Mouse (Mus musculus): Measurements from ENCODE around the gene Tcam1.

GRCm38 (mm10) chr11:106328521-106328920 lies 52.0 kb downstream of the Tcam1 start:
- TF ChIP-seq MYOD1 (IDR thresholded peaks at IDR 0.05; ENCODE audit: control insufficient read depth, insufficient read length, low read depth) = no peak
- no peak for TF ChIP-seq CTCF (IDR thresholded peaks at IDR 0.05; ENCODE audit: control insufficient read depth, insufficient read depth, insufficient read length)
- no peak for TF ChIP-seq MYOG (IDR thresholded peaks at IDR 0.05; ENCODE audit: control insufficient read depth, extremely low read depth, insufficient read length)
- TF ChIP-seq USF1 (IDR thresholded peaks at IDR 0.05; ENCODE audit: low read depth) = no peak
- no peak for TF ChIP-seq MAX (IDR thresholded peaks at IDR 0.05)

All from C2C12 (cell line).